Mouse (Mus musculus) left cerebral cortex, adult 9 months (tissue): ENCODE data around the gene Nsfl1c.
"Not testable (repeated sequence)": the region's sequence is repeated elsewhere in the genome, so short reads cannot be mapped to it uniquely, and the experiment has no call there.

ENCODE experiments used
- DNase-seq, 2 experiments: peaks; one replicate each; pipeline ENCODE4 v3.0.0; 2022; ENCODE audit warnings: low spot score in 2 of 2

The Nsfl1c gene

GRCm38 (mm10) chr2:151494035-151494803, at the start of gene Nsfl1c:
Gene Nsfl1c, plus strand, starts transcription at chr2:151494182.
- DNase-seq, result peak; percentile 81 to 96

GRCm38 (mm10) chr2:151476053-151476452, 17.9 kb upstream of the Nsfl1c start, which contains the start of gene 4921509C19Rik:
Gene 4921509C19Rik, minus strand, starts transcription at chr2:151476153.
- not testable (repeated sequence) for DNase-seq

GRCm38 (mm10) chr2:151486496-151486895, 7.5 kb upstream of the Nsfl1c start:
- DNase-seq, result no peak

GRCm38 (mm10) chr2:151498358-151498757, 4.4 kb downstream of the Nsfl1c start:
- DNase-seq, result no peak

- DNase-seq, result no peak
Observed at GRCm38 (mm10) chr2:151500442-151501007, 6.5 kb downstream of the Nsfl1c start.

GRCm38 (mm10) chr2:151504226-151504625, 10.2 kb downstream of the Nsfl1c start:
- no peak for DNase-seq

GRCm38 (mm10) chr2:151512199-151512598, 18.2 kb downstream of the Nsfl1c start:
- DNase-seq, result peak in 1 of 2 experiments; percentile 51

- DNase-seq, result peak; percentile 63 to 78
Observed at GRCm38 (mm10) chr2:151513525-151514285, 19.7 kb downstream of the Nsfl1c start.

- no peak for DNase-seq
Observed at GRCm38 (mm10) chr2:151519000-151519399, 25.0 kb downstream of the Nsfl1c start.

GRCm38 (mm10) chr2:151524324-151525041, 30.5 kb downstream of the Nsfl1c start:
- no peak for DNase-seq

GRCm38 (mm10) chr2:151525520-151525919, 31.5 kb downstream of the Nsfl1c start:
- no peak for DNase-seq

- DNase-seq, result no peak
Observed at GRCm38 (mm10) chr2:151528066-151528465, 34.1 kb downstream of the Nsfl1c start.

GRCm38 (mm10) chr2:151529169-151529568, 35.2 kb downstream of the Nsfl1c start:
- no peak for DNase-seq

GRCm38 (mm10) chr2:151530378-151531230, 36.6 kb downstream of the Nsfl1c start:
- no peak for DNase-seq

- DNase-seq, result no peak
Observed at GRCm38 (mm10) chr2:151533632-151534031, 39.6 kb downstream of the Nsfl1c start.

- DNase-seq, result no peak
Observed at GRCm38 (mm10) chr2:151535961-151536617, 42.1 kb downstream of the Nsfl1c start.

- peak in 1 of 2 experiments; percentile 72 for DNase-seq
Observed at GRCm38 (mm10) chr2:151536618-151536974, 42.6 kb downstream of the Nsfl1c start.

GRCm38 (mm10) chr2:151538646-151539045, 44.7 kb downstream of the Nsfl1c start:
- peak in 1 of 2 experiments; percentile 50 for DNase-seq

- DNase-seq, result peak; percentile 87 to 96
Observed at GRCm38 (mm10) chr2:151542323-151543062, 48.5 kb downstream of the Nsfl1c start, which contains the start of gene Fkbp1a. Gene Fkbp1a, plus strand, starts transcription at chr2:151542483.
